Mouse (Mus musculus): ENCODE results near the gene Olfr651. TPM values are rescaled to one million over a fixed set of nuclear protein-coding genes. Genes with fewer than 3 reads are reported as not detected.
A peak's percentile ranks its signal among the peaks of the same experiment; 100 is the strongest.
"Not testable (repeated sequence)": the region's sequence is repeated elsewhere in the genome, so short reads cannot be mapped to it uniquely, and the experiment has no call there.

Gene Olfr651
- not detected in 2 replicates for polyA plus RNA-seq (2016; fragmentation: Nextera tagmentation; extraction: Ambion mirVana)

DNA sequence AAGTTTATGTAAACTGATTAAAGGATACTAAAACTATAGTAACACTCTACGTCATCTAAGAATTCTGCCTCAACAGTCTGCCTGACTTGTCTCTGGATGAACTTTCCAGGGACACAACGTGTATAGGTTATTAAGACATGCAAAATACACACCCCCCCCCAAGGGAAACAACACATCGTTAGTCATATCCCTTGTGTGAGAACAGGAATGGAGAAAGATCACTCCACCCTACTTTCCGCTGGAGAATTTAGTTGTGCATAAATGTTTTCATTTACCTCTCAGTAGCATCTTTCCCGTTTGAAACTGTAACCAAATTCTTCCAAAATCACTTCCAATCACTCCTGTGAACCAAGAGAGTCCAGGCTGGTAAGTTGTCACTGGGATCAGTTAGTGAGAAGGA, at the start of gene Olfr651:
Gene Olfr651 (plus strand): TSS at position 301 of the 400 bp plus-strand sequence.
- Histone ChIP-seq H3K27ac (replicated peaks) (no peak within 1 kb of the TSS), H3K36me3 (no peaks in the 10 kb centered on the region), H3K4me1 (no peaks in the 10 kb centered on the region), H3K27me3 (ENCODE audit: low read depth, poor library complexity, severe bottlenecking) (no peaks in the 10 kb centered on the region), H3K9me3 (replicated peaks) (no peaks in the 10 kb centered on the region), H3K4me3 (no peak within 1 kb of the TSS)
- no peak for DNase-seq (ENCODE audit: low spot score)
- WGBS: 87% methylated on average over 5 of the region's 5 CpGs

DNA sequence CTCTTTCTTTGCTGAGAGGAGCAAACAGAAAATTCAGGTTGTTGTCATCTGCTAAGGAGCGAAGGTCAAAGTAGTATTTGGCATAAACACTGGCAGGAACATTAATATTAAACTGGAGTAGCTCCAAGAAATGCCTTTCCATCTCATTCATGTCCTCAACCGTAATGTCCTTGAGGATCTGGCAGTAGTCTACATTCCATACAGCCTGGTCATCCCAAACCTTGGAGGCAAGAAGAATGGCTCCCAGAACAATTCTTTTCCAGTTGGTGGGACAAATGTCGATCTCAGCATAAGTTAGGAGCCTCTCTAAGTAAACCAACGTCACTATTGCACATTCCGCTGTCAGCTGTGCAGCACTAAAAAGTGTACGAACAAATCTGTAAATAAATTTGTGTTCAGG, 48.7 kb upstream of the Olfr651 start:
- H3K27ac ChIP-seq (replicated peaks); H3K4me1 ChIP-seq; H3K4me3 ChIP-seq; DNase-seq (ENCODE audit: low spot score); H3K9me3 ChIP-seq (replicated peaks); H3K36me3 ChIP-seq; H3K27me3 ChIP-seq (ENCODE audit: low read depth, poor library complexity, severe bottlenecking): not testable (repeated sequence)
- 81% methylated on average over 6 of the region's 6 CpGs for WGBS

DNA sequence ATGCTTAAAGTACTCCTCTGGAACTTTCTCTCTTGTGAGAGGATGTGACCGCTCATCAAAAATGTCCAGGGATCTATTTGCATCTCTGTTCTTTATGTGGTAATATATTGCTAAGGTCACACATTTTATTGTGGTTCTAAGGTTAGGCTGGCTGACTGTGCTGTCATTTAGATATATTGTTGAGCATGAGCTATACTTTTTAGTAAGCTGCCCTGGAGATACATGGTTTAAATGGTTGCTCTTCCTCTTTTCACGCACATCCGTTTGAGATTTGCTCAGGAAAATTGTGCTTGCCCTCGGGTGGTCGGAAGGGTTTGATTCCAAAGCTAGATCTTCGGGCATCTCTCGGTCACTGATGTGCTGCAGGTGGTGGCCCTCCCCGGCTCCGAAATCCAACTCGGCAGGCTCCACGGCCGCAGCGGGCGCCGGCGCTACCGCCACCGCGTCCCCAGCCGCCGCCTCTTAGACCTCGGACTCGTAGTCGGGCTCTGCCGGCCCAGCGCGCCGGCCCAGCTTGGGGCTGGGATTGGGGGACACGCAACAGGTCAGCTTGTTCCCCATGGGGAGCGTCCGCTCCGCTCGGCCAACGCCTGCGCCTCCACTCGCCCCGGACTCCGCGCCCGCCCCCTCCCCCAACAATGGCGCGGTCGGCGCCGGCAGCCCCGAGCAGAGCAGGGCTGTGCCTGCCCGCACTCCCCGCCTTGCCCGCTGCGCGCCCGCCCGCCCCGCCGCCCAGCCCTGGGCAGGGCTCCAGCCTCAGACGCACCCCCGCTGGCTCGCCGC, 48.2 kb upstream of the Olfr651 start:
- H3K36me3 ChIP-seq: no peaks in the 10 kb centered on the region
- WGBS: 2% methylated on average over 59 of the region's 59 CpGs
- H3K4me3 ChIP-seq: peak overlapping the region; percentile 63
- H3K4me1 ChIP-seq: 0 out of 2 replicates have a peak, but pooled peaks cover 4% of the 10 kb centered on the region
- peak; percentile 65 for DNase-seq (ENCODE audit: low spot score)
- peak overlapping the region; percentile 80 for H3K27ac ChIP-seq (replicated peaks)
- H3K27me3 ChIP-seq (ENCODE audit: low read depth, poor library complexity, severe bottlenecking): peaks cover 9% of the 10 kb centered on the region; the same call in 1 of the 2 replicates
- H3K9me3 ChIP-seq (replicated peaks): 0 out of 2 replicates have a peak, but pooled peaks cover 3% of the 10 kb centered on the region

DNA sequence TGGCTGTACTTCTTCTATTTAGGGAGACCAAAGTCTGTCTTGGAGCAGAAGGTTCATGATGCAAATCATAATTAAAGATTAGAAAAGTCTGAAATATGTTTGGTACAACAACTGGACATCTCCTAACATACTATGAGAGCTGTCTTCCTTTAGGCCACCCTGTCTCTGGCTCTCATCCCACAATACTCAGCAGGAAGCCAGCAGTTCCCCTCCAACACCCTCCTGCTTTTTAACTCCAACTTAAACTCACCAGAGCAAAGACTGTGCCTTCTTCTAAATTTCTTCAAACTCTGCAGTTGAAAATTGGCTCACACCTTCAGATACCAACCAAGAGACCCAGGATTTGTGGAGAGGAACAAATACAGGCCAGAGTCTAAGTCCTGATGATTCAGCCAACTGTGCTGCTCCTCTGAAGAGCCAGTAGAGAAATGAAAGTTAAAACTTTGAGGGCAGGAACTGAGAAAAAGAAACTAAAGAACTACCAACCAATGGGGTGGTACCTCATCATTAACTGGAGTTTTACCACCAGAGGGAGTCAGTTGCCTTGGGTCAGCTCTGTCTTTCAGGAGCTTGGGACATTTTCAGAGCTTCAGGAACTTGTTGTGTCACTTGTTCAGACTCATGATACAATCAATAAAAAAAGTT, 42.4 kb upstream of the Olfr651 start, which contains the start of gene Trim30d:
Gene Trim30d (minus strand): TSS at position 429 of the 645 bp plus-strand sequence.
- not testable (repeated sequence) for H3K27me3 ChIP-seq (ENCODE audit: low read depth, poor library complexity, severe bottlenecking); H3K36me3 ChIP-seq; H3K4me1 ChIP-seq; DNase-seq (ENCODE audit: low spot score); H3K9me3 ChIP-seq (replicated peaks); H3K4me3 ChIP-seq; H3K27ac ChIP-seq (replicated peaks)

DNA sequence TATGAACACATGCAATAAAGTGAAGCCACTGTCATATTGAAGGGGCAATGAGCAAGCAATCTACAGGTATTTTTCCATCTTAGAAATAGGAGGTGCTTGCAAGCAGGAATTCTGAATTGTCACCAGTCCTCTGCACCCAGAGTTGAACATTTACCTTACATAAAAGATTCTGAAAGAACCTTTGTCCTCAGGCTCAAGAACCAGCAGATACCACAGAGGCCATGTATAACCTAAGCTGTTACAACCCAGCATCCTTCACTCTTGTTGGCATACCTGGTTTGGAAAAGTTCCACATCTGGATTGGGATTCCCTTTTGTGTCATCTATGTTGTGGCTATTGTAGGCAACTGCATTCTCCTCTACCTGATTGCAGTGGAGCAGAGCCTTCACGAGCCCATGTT, 2.8 kb downstream of the Olfr651 start:
- WGBS: 74% methylated on average over 1 of the region's 1 CpGs
- H3K27me3 ChIP-seq (ENCODE audit: low read depth, poor library complexity, severe bottlenecking): no peaks in the 10 kb centered on the region
- no peaks in the 10 kb centered on the region for H3K9me3 ChIP-seq (replicated peaks)
- no peak overlapping the region for H3K27ac ChIP-seq (replicated peaks)
- no peaks in the 10 kb centered on the region for H3K36me3 ChIP-seq
- no peak overlapping the region for H3K4me3 ChIP-seq
- no peaks in the 10 kb centered on the region for H3K4me1 ChIP-seq
- DNase-seq (ENCODE audit: low spot score): no peak

DNA sequence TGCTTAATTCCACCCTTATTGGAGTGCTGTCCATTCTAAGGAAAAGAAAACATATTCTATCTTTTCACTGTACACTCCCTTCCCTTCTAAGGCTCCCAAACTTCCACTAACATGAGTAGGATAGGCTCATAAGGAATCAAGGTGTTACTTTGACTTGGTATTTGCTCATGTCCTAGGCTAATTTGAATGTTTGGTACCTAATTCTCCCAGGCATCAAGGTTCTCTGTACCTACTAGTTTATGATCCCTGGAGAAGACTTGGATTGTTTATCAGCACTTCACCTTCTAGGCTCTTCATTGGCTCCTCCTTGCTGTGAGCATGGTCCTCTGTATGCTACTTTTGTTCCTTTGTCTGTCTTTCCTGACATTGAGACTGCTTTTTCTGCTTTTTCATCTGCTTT, 10.7 kb downstream of the Olfr651 start, which contains the start of gene Olfr652:
Gene Olfr652 (plus strand): TSS at position 301 of the 400 bp plus-strand sequence.
- Histone ChIP-seq H3K27me3 (ENCODE audit: low read depth, poor library complexity, severe bottlenecking) (no peaks in the 10 kb centered on the region), H3K4me3 (no peak within 1 kb of the TSS), H3K36me3 (no peaks in the 10 kb centered on the region), H3K9me3 (replicated peaks) (no peaks in the 10 kb centered on the region), H3K27ac (replicated peaks) (no peak within 1 kb of the TSS), H3K4me1 (no peaks in the 10 kb centered on the region)
- no peak for DNase-seq (ENCODE audit: low spot score)

DNA sequence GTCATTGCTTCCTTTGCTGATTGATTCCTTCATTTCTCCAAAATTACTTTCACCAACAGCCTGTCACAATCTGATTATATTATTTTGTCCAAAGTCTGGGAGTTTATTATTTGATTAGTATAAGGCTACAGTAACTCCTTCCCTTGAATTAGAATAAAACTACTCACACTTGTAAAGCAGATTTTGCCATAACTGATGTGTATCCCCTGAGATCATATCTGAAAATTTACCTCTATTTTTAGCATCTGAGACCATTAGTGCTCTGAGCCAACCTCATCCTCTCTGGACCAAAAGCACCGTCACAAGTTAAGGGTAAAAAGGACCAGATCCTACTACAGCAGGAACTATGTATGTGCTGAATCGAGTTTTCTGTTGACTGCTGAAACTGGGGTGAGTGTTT, 27.1 kb downstream of the Olfr651 start, which contains the start of gene Olfr653:
Gene Olfr653 (plus strand): TSS at position 301 of the 400 bp plus-strand sequence.
- no peak for DNase-seq (ENCODE audit: low spot score)
- H3K4me1 ChIP-seq: no peaks in the 10 kb centered on the region
- H3K27me3 ChIP-seq (ENCODE audit: low read depth, poor library complexity, severe bottlenecking): no peaks in the 10 kb centered on the region
- H3K9me3 ChIP-seq (replicated peaks): no peaks in the 10 kb centered on the region
- H3K4me3 ChIP-seq: no peak within 1 kb of the TSS
- WGBS: 88% methylated on average over 2 of the region's 2 CpGs
- H3K27ac ChIP-seq (replicated peaks): no peak within 1 kb of the TSS
- no peaks in the 10 kb centered on the region for H3K36me3 ChIP-seq

DNA sequence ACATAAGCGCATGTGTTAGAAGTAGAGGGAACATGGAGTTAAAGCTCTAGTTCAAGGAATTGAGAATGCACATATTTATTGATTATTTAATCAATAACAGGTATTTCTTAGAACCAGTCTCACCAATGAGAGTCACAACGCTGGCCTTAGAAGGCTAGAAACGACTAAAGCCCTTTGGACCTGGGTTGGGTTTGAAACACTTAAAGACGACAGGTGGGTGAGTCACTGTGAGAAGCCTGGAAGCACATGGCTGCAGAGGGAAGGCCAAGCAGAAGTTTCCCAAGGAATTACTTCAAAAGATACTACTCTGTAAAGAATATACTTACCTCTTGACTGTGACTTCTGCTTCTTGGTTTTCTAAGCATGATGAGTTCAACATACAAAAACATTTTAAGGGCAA, 30.9 kb downstream of the Olfr651 start:
- Histone ChIP-seq H3K27ac (replicated peaks) (no peak overlapping the region), H3K36me3 (no peaks in the 10 kb centered on the region), H3K4me1 (no peaks in the 10 kb centered on the region), H3K27me3 (ENCODE audit: low read depth, poor library complexity, severe bottlenecking) (no peaks in the 10 kb centered on the region), H3K9me3 (replicated peaks) (no peaks in the 10 kb centered on the region), H3K4me3 (no peak overlapping the region)
- 91% methylated on average over 4 of the region's 4 CpGs for WGBS
- no peak for DNase-seq (ENCODE audit: low spot score)

DNA sequence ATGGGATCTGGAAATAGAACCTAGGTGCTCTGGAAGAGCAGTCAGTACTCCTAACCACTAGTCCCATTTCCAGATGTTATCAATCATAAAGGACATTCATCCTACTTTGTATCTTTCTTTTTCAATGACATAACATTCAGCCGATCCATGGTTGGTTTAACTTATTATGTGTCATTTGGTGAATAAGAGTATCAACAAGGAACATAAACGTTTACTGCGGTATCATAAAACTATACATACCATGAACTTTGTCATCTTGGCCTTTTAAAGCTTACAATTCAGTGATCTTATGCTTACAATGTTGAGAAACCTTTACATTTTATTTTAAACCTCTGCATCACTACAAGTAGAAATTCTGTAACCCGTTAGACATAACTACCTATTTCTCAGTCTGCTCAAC, 31.5 kb downstream of the Olfr651 start:
- Histone ChIP-seq H3K27me3 (ENCODE audit: low read depth, poor library complexity, severe bottlenecking) (no peaks in the 10 kb centered on the region), H3K4me1 (no peaks in the 10 kb centered on the region), H3K27ac (replicated peaks) (no peak overlapping the region), H3K4me3 (no peak overlapping the region), H3K36me3 (no peaks in the 10 kb centered on the region), H3K9me3 (replicated peaks) (no peaks in the 10 kb centered on the region)
- 88% methylated on average over 4 of the region's 4 CpGs for WGBS
- DNase-seq (ENCODE audit: low spot score): no peak

DNA sequence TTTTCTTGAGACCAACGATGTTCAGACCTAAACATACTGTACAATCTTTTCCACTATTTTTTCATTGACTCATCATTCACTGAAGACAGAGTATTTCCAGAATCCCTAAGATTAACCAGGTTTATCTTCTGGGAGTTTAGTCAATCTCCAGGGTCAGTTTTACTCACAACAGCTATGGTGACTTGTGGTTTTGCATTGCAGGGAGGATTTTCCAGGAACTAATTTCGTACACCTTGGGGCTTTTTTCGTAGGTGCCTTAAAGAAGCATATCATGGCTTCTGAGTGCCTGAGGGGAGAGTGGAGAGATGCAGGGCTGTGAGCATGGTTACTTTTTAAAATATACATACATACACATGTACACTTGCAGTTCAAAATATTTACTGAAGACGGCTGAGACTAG, 36.8 kb downstream of the Olfr651 start, which contains the start of gene Olfr654:
Gene Olfr654 (plus strand): TSS at position 301 of the 400 bp plus-strand sequence.
- no peak within 1 kb of the TSS for H3K4me3 ChIP-seq

DNA sequence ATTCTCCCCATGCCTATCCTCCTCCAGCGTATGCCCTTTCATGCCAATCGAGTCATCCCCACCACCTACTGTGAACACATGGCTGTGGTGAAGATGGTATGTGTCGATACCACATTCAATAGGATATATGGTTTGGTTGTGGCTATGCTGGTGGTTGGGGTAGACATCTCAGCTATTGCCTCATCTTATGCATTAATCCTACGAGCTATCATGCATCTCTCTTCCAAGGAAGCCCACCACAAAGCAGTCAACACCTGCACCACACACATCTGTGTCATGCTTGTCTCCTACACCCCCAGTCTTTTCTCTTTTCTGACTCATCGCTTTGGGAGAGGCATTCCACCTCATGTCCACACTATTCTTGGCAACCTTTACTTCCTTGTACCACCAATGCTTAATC, 38.3 kb downstream of the Olfr651 start:
- 91% methylated on average over 5 of the region's 5 CpGs for WGBS
- Histone ChIP-seq H3K27ac (replicated peaks) (no peak overlapping the region), H3K36me3 (no peaks in the 10 kb centered on the region), H3K4me3 (no peak overlapping the region), H3K27me3 (ENCODE audit: low read depth, poor library complexity, severe bottlenecking) (no peaks in the 10 kb centered on the region), H3K9me3 (replicated peaks) (no peaks in the 10 kb centered on the region), H3K4me1 (no peaks in the 10 kb centered on the region)
- no peak for DNase-seq (ENCODE audit: low spot score)

More for the DNA sequence above, 36.8 kb downstream of the Olfr651 start, which contains the start of gene Olfr654:
- H3K27ac ChIP-seq (replicated peaks): no peak within 1 kb of the TSS
- no peaks in the 10 kb centered on the region for H3K27me3 ChIP-seq (ENCODE audit: low read depth, poor library complexity, severe bottlenecking)
- H3K9me3 ChIP-seq (replicated peaks): no peaks in the 10 kb centered on the region
- 88% methylated on average over 4 of the region's 4 CpGs for WGBS
- no peaks in the 10 kb centered on the region for H3K36me3 ChIP-seq
- DNase-seq (ENCODE audit: low spot score): no peak
- no peaks in the 10 kb centered on the region for H3K4me1 ChIP-seq

DNA sequence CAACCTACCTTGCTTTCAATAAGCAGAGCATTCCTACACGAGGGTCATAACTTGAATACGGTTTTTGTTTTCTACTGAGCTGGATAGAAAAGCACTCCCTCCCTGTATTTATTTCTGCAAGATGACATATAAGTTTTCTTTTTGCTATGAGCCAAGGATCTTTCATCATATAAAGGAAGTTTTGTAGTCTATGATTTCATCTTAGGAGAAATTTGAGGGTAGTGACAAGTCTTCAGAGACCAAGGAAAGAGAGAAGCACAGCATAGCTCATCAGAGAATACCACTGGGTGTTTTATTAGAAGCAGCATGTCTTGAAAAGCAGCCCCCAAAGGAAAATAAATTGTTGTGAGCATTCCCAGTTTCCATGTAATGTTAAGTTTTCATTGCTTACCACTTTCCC, 51.7 kb downstream of the Olfr651 start, which contains the start of gene Olfr655:
Gene Olfr655 (minus strand): TSS at position 101 of the 400 bp plus-strand sequence.
- Histone ChIP-seq H3K27me3 (ENCODE audit: low read depth, poor library complexity, severe bottlenecking) (no peaks in the 10 kb centered on the region), H3K9me3 (replicated peaks) (no peaks in the 10 kb centered on the region), H3K36me3 (no peaks in the 10 kb centered on the region), H3K4me3 (no peak within 1 kb of the TSS), H3K4me1 (no peaks in the 10 kb centered on the region), H3K27ac (replicated peaks) (no peak within 1 kb of the TSS)
- DNase-seq (ENCODE audit: low spot score): no peak
- WGBS: 92% methylated on average over 2 of the region's 2 CpGs

DNA sequence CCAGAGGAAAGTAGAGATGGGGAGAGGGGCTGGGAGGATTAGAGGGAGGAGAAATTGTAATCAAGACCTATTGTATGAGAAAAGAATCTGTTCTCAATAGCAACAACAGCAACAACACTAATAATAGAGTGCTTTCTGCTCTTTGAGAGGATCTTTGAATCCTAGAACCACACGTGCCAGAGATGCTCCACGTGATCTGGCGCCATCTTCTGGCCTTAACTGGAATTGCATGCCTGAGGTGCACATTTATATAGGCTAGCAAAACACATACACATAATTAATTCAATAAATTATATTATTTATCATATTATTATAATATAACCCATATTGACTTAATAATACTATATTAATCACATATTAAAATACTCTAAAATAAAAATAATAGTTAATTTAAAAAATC, 53.2 kb downstream of the Olfr651 start:
- no peaks in the 10 kb centered on the region for H3K36me3 ChIP-seq
- H3K4me3 ChIP-seq: no peak overlapping the region
- H3K4me1 ChIP-seq: no peaks in the 10 kb centered on the region
- no peaks in the 10 kb centered on the region for H3K9me3 ChIP-seq (replicated peaks)
- H3K27me3 ChIP-seq (ENCODE audit: low read depth, poor library complexity, severe bottlenecking): no peaks in the 10 kb centered on the region
- peak; percentile 33 for DNase-seq (ENCODE audit: low spot score)
- 7% methylated on average over 3 of the region's 3 CpGs for WGBS
- no peak overlapping the region for H3K27ac ChIP-seq (replicated peaks)
